Mouse (Mus musculus) heart, postnatal 0 days (tissue): ENCODE data around the gene Pdgfa.

Source experiments
- CTCF ChIP-seq: IDR thresholded peaks from 2 replicates; pipeline ENCODE4 v1.5.1; 2016; ENCODE audit warnings: antibody characterized with exemption, control low read depth, low read depth
- EP300 ChIP-seq: IDR thresholded peaks from 2 replicates; pipeline ENCODE4 v1.6.1; 2016; ENCODE audit warnings: antibody characterized with exemption, low read depth

GRCm38 (mm10) chr5:139015097-139015496, 17.9 kb upstream of the Pdgfa start:
- TF ChIP-seq CTCF = no peak
- no peak for TF ChIP-seq EP300
